Mouse (Mus musculus): Measurements from ENCODE around the gene Olfr237-ps1.

DNA sequence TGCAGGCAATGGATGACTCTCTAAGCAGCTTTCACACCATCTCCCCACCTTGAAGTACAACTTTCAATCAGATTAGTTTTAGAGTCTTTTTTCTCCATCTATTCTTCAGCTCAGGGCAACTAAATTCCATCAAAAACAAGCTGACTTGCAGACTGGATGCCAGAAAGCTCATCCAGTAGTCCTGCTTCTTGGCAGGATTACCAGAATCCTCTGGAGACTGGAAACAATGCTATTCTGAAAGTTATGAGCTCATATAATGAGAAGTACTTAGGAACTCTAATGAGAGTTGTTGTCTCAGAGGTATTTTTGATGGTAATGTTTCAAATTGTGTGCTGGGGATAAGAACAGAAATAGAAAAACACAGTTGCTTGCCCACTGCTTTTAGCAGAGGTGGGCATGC, 50.4 kb downstream of the Olfr237-ps1 start, which contains the start of gene Olfr435:
- no peak for TF ChIP-seq CTCF (IDR thresholded peaks at IDR 0.05; ENCODE audit: borderline replicate concordance, insufficient read depth, low read depth, low read length)
- no peak for TF ChIP-seq POLR2A (IDR thresholded peaks at IDR 0.05; ENCODE audit: borderline replicate concordance, insufficient read depth, low read length)
